Mouse (Mus musculus): ENCODE data around the gene Hils1. TPM values are rescaled to one million over a fixed set of nuclear protein-coding genes. Genes with fewer than 3 reads are reported as not detected.

Hils1 gene
- total and polyA plus RNA-seq, 3 experiments = not detected

DNA sequence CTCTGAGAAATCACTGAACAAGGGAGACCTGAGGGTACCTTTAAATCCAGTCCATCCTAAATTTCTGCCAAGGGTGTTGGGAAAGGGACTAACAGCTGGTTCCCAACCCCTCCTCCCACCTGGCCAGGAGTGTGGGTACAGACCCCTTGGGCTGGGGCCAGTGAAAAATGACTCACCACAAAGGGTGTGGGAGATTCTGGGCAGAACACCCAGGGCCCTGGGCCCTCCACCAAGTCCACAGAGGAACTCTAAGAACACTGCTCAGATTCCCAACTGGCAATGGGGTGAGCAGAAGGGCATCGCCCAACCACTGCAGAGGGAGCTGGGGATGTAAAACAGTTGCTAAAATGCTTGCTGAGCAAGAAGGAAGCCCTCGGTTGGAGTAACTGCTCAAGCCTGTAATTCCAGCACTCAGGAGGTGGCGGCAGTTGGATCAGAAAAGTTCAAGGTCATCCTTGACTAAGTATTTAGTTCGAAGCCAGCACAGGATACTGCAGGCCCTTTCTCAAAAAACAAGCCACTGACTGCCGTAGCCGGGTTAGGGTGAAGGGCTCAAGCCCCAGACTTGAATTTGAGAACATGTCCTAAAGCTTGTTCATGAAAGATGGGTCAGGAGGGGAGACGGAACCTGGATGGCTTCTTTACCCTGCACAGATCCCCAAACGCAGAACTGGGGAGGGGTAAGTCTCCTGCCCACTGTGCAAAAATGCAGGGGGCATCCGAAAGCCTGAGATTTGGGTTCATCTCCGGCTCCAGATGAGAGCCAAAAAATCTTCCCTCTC, 21.6 kb downstream of the Hils1 start (continued):
- TF ChIP-seq HCFC1 (IDR thresholded peaks at IDR 0.05; ENCODE audit: low read depth, low read length) (no peak), POLR2AphosphoS2 (IDR thresholded peaks at IDR 0.05; ENCODE audit: low read length) (no peak), ZKSCAN1 (IDR thresholded peaks at IDR 0.05; ENCODE audit: low read depth, low read length) (no peak), MXI1 (IDR thresholded peaks at IDR 0.05; ENCODE audit: low read depth, low read length) (no peak; the same call in 1 of the 2 replicates), BHLHE40 (IDR thresholded peaks at IDR 0.05; ENCODE audit: borderline replicate concordance, low read depth, low read length) (no peak), GATA1 (IDR thresholded peaks at IDR 0.05; ENCODE audit: low read depth, low read length) (no peak), ZMIZ1 (IDR thresholded peaks at IDR 0.05; ENCODE audit: low read depth, low read length) (0 out of 2 replicates have a peak, but pooled peaks have one; percentile 21), MAX (IDR thresholded peaks at IDR 0.05; ENCODE audit: low read length) (no peak), NRF1 (IDR thresholded peaks at IDR 0.05; ENCODE audit: insufficient read depth, low read depth, low read length, poor library complexity, severe bottlenecking) (no peak), MYC (IDR thresholded peaks at IDR 0.05; ENCODE audit: low read depth, low read length) (no peak), UBTF (IDR thresholded peaks at IDR 0.05; ENCODE audit: borderline replicate concordance, insufficient read depth, low read depth, low read length) (no peak), MAFK (IDR thresholded peaks at IDR 0.05; ENCODE audit: borderline replicate concordance, low read depth, low read length) (0 out of 2 replicates have a peak, but pooled peaks have one; percentile 11), EP300 (IDR thresholded peaks at IDR 0.05; ENCODE audit: low read depth in 1 of 2, low read length in 2 of 2) (no peak), GABPA (IDR thresholded peaks at IDR 0.05; ENCODE audit: low read depth, low read length) (no peak), ETS1 (IDR thresholded peaks at IDR 0.05; ENCODE audit: low read depth, low read length) (no peak)

DNA sequence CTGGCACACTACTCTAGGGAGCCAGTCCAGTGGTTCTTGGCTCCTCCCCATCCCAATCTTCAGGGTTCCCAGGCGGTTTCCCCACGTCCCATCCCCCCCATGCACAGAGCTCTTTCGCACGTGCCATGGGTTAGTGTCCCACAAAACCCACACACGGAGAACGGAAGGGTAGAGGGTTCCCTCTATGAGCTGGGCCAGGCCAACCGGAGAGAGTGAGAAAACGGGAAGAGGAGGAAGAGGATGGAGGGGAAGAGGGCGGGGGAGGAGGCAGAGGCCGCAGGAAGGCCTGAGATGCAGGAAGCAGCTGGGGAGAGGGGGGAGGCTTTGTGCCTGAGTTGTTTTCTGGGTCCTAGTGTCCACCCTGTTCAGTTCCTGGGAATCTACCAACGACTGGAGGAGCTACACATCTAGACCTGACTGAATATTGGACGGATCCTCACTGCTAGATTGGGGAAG, 22.2 kb downstream of the Hils1 start:
- DNase-seq (ENCODE audit: low read depth, low spot score) = peak; percentile 96
- Histone ChIP-seq H3K9me3 (replicated peaks; ENCODE audit: insufficient read depth, low read length) (no peaks in the 10 kb centered on the region), H3K9ac (ENCODE audit: control insufficient read depth, low read depth, low read length, poor library complexity, severe bottlenecking) (peak overlapping the region; percentile 97), H3K27me3 (ENCODE audit: control insufficient read depth in 1 of 2, insufficient read depth in 2 of 2, low read length in 2 of 2) (no peaks in the 10 kb centered on the region), H3K79me2 (ENCODE audit: control insufficient read depth, insufficient read depth, low read length, poor library complexity) (peaks cover 48% of the 10 kb centered on the region), H3K27ac (ENCODE audit: control insufficient read depth, low read depth, low read length) (peak overlapping the region; percentile 86), H3K4me1 (ENCODE audit: control insufficient read depth in 1 of 2, insufficient read depth in 2 of 2, low read length in 2 of 2) (peaks cover 13 to 37% of the 10 kb centered on the region in 2 experiments), H3K36me3 (ENCODE audit: control insufficient read depth in 1 of 2, insufficient read depth in 2 of 2, low read length in 2 of 2) (peaks cover 0 to 22% of the 10 kb centered on the region in 2 experiments; a peak in 2 of 4 replicates), H3K4me3 (ENCODE audit: control insufficient read depth in 1 of 2, insufficient read depth in 1 of 2, low read depth in 2 of 2, low read length in 2 of 2) (peak overlapping the region; percentile 79 to 87)
- TF ChIP-seq TAL1 (IDR thresholded peaks at IDR 0.05; ENCODE audit: low read length) (no peak; the same call in 1 of the 2 replicates), CHD2 (IDR thresholded peaks at IDR 0.05; ENCODE audit: low read length) (0 out of 2 replicates have a peak, but pooled peaks have one; percentile 39), BHLHE40 (IDR thresholded peaks at IDR 0.05; ENCODE audit: borderline replicate concordance, low read depth, low read length) (peak; percentile 95), NRF1 (IDR thresholded peaks at IDR 0.05; ENCODE audit: insufficient read depth, low read depth, low read length, poor library complexity, severe bottlenecking) (no peak), JUND (IDR thresholded peaks at IDR 0.05; ENCODE audit: low read depth, low read length) (no peak), MYC (IDR thresholded peaks at IDR 0.05; ENCODE audit: low read depth, low read length) (peak; percentile 54; the same call in 1 of the 2 replicates), USF2 (IDR thresholded peaks at IDR 0.05; ENCODE audit: borderline replicate concordance in 1 of 2, insufficient read depth in 1 of 2, low read depth in 1 of 2, low read length in 2 of 2) (no peak), RCOR1 (IDR thresholded peaks at IDR 0.05; ENCODE audit: low read depth, low read length) (peak; percentile 59; the same call in 1 of the 2 replicates), MAZ (IDR thresholded peaks at IDR 0.05; ENCODE audit: low read depth, low read length) (peak; percentile 100), POLR2A (IDR thresholded peaks at IDR 0.05; ENCODE audit: control insufficient read depth in 1 of 2, insufficient read depth in 1 of 2, low read depth in 1 of 2, low read length in 2 of 2, poor library complexity in 1 of 2) (peak in 1 of 2 experiments; percentile 76; a peak in 2 of 4 replicates), ETS1 (IDR thresholded peaks at IDR 0.05; ENCODE audit: low read depth, low read length) (peak; percentile 98), TCF12 (IDR thresholded peaks at IDR 0.05; ENCODE audit: low read depth, low read length) (peak; percentile 84), CTCF (IDR thresholded peaks at IDR 0.05 in 2 of 3, conservative IDR thresholded peaks at IDR 0.05 in 1 of 3; ENCODE audit: control insufficient read depth in 1 of 3, insufficient read depth in 1 of 3, low read depth in 2 of 3, low read length in 3 of 3, poor library complexity in 1 of 3, severe bottlenecking in 1 of 3) (no peak), ZMIZ1 (IDR thresholded peaks at IDR 0.05; ENCODE audit: low read depth, low read length) (peak; percentile 57; the same call in 1 of the 2 replicates), SMC3 (IDR thresholded peaks at IDR 0.05; ENCODE audit: low read depth, low read length) (no peak), KAT2A (conservative IDR thresholded peaks at IDR 0.05; ENCODE audit: low read depth, low read length) (peak; percentile 53; the same call in 1 of the 2 replicates), ZNF384 (IDR thresholded peaks at IDR 0.05; ENCODE audit: low read depth, low read length) (no peak), MYB (IDR thresholded peaks at IDR 0.05; ENCODE audit: low read depth, low read length) (0 out of 2 replicates have a peak, but pooled peaks have one; percentile 22), MXI1 (IDR thresholded peaks at IDR 0.05; ENCODE audit: low read depth, low read length) (peak; percentile 62), ZC3H11A (IDR thresholded peaks at IDR 0.05; ENCODE audit: low read depth, low read length) (no peak), GATA1 (IDR thresholded peaks at IDR 0.05; ENCODE audit: low read depth, low read length) (peak; percentile 39; the same call in 1 of the 2 replicates), HCFC1 (IDR thresholded peaks at IDR 0.05; ENCODE audit: low read depth, low read length) (peak; percentile 87), USF1 (IDR thresholded peaks at IDR 0.05; ENCODE audit: low read depth, low read length) (no peak)
